Mouse (Mus musculus) small intestine, adult 2 months (tissue): ENCODE results near the gene Gas2l1. TPM values are rescaled to one million over a fixed set of nuclear protein-coding genes. Genes with fewer than 3 reads are reported as not detected.
A peak's percentile ranks its signal among the peaks of the same experiment; 100 is the strongest.

ENCODE experiments used
- H3K27ac ChIP-seq: fragments of 200-500 bp; 2 replicates; pipeline ENCODE4 v1.5.1; 2012; ENCODE audit warnings: low read depth, low read length, control low read depth, inconsistent platforms; ENCODE audit not compliant: insufficient read depth
- H3K27me3 ChIP-seq: fragments of 200-500 bp; 2 replicates; pipeline ENCODE4 v1.6.1; 2012; ENCODE audit warnings: mild to moderate bottlenecking, moderate library complexity, low read length, inconsistent platforms; ENCODE audit not compliant: control insufficient read depth, insufficient read depth
- H3K36me3 ChIP-seq: fragments of 200-500 bp; 2 replicates; pipeline ENCODE4 v1.6.1; 2012; ENCODE audit warnings: mild to moderate bottlenecking, low read length, control low read depth, inconsistent platforms; ENCODE audit not compliant: control insufficient read depth, insufficient read depth
- H3K4me1 ChIP-seq: fragments of 200-500 bp; 2 replicates; pipeline ENCODE4 v1.6.1; 2012; ENCODE audit warnings: low read length, inconsistent platforms, mixed read lengths; ENCODE audit not compliant: control insufficient read depth, insufficient read depth, insufficient read length
- H3K4me3 ChIP-seq: fragments of 200-500 bp; 2 replicates; pipeline ENCODE4 v1.5.1; 2012; ENCODE audit warnings: low read depth, mild to moderate bottlenecking, control low read depth, inconsistent platforms, low read length, moderate library complexity
- CTCF ChIP-seq: fragments of 200-500 bp; IDR thresholded peaks from 2 replicates; pipeline ENCODE4 v1.5.1; 2012; ENCODE audit warnings: low read depth, mild to moderate bottlenecking, control low read depth, inconsistent platforms, low read length, moderate library complexity, mixed read lengths; ENCODE audit not compliant: insufficient replicate concordance, insufficient read length; ENCODE audit errors: extremely low read depth
- POLR2A ChIP-seq: fragments of 200-500 bp; IDR thresholded peaks from 2 replicates; pipeline ENCODE4 v1.6.1; 2012; ENCODE audit warnings: low read depth, mild to moderate bottlenecking, control low read depth, inconsistent platforms, low read length, moderate library complexity
- WGBS: fragments of 180-500 bp; shearing (Covaris S2); methylation state at CpG from one replicate; pipeline ENCODE4 v1.1.7; 2018; 5-methylcytosine and 5-hydroxymethylcytosine counted together
- polyA plus RNA-seq: library from polyadenylated mRNA; depleted of rRNA; stranded (reverse); fragments of >200 nt; gene quantifications from 2 replicates; pipeline ENCODE4 v1.2.3, GENCODE M21; 2012; rRNA removed

The Gas2l1 gene
- polyA plus RNA-seq, 1 experiment: 123 TPM

GRCm38 (mm10) chr11:5009354-5010074 lies 55.6 kb downstream of the Gas2l1 start:
- 85% methylated on average over 3 of the region's 3 CpGs for WGBS
- Histone ChIP-seq H3K4me3 (no peak overlapping the region), H3K27ac (no peak overlapping the region), H3K27me3 (no peaks in the 10 kb centered on the region), H3K36me3 (peaks cover 38% of the 10 kb centered on the region), H3K4me1 (peaks cover 3% of the 10 kb centered on the region; the same call in 1 of the 2 replicates)
- TF ChIP-seq CTCF (no peak), POLR2A (no peak)

GRCm38 (mm10) chr11:5008867-5009266 lies 56.3 kb downstream of the Gas2l1 start:
- TF ChIP-seq POLR2A: no peak
- no peak for TF ChIP-seq CTCF
- Histone ChIP-seq H3K27ac (no peak overlapping the region), H3K4me3 (no peak overlapping the region), H3K4me1 (peaks cover 3% of the 10 kb centered on the region; the same call in 1 of the 2 replicates), H3K27me3 (no peaks in the 10 kb centered on the region), H3K36me3 (peaks cover 32% of the 10 kb centered on the region)
- WGBS: 69% methylated on average over 3 of the region's 3 CpGs

GRCm38 (mm10) chr11:5007186-5007585 lies 57.9 kb downstream of the Gas2l1 start:
- peaks cover 3% of the 10 kb centered on the region; the same call in 1 of the 2 replicates for H3K4me1 ChIP-seq
- H3K27ac ChIP-seq: no peak overlapping the region
- TF ChIP-seq POLR2A: no peak
- no peak for TF ChIP-seq CTCF
- no peaks in the 10 kb centered on the region for H3K27me3 ChIP-seq
- 85% methylated on average over 1 of the region's 1 CpGs for WGBS
- H3K36me3 ChIP-seq: peaks cover 27% of the 10 kb centered on the region
- H3K4me3 ChIP-seq: no peak overlapping the region

GRCm38 (mm10) chr11:5005528-5005927 lies 59.6 kb downstream of the Gas2l1 start:
- peak overlapping the region; percentile 73 for H3K27ac ChIP-seq
- WGBS: 34% methylated on average over 2 of the region's 2 CpGs
- peaks cover 22% of the 10 kb centered on the region for H3K36me3 ChIP-seq
- no peak for TF ChIP-seq CTCF
- no peak for TF ChIP-seq POLR2A
- H3K4me3 ChIP-seq: no peak overlapping the region
- H3K27me3 ChIP-seq: no peaks in the 10 kb centered on the region
- H3K4me1 ChIP-seq: peaks cover 3% of the 10 kb centered on the region; the same call in 1 of the 2 replicates

Other genes with a start within 250 kb of the Gas2l1 start
- gene Nf2, start 215.8 kb downstream of the Gas2l1 start, polyA plus RNA-seq: 26.1 and 43.5 TPM in 2 replicates
- 35.3 and 43.4 TPM in 2 replicates for gene Nipsnap1, start 191.4 kb downstream of the Gas2l1 start, polyA plus RNA-seq
- 7.1 and 14.1 TPM in 2 replicates for gene Thoc5, start 170.0 kb downstream of the Gas2l1 start, polyA plus RNA-seq
- gene Nefh, start 117.3 kb downstream of the Gas2l1 start, polyA plus RNA-seq: 0.19 and 0.27 TPM in 2 replicates
- gene Ap1b1, start 78.5 kb downstream of the Gas2l1 start, polyA plus RNA-seq: 55.8 and 96.1 TPM in 2 replicates
- 0.53 and 1.2 TPM in 2 replicates for gene Rasl10a, start 7.2 kb downstream of the Gas2l1 start, polyA plus RNA-seq
- gene Rhbdd3, start 33.6 kb upstream of the Gas2l1 start, polyA plus RNA-seq: 16.2 and 22.1 TPM in 2 replicates
- 305 and 396 TPM in 2 replicates for gene Ewsr1, start 33.9 kb upstream of the Gas2l1 start, polyA plus RNA-seq
- gene Emid1, start 86.9 kb upstream of the Gas2l1 start, polyA plus RNA-seq: 16.9 and 34.7 TPM in 2 replicates
- gene Kremen1, start 196.2 kb upstream of the Gas2l1 start, polyA plus RNA-seq: 5.3 and 7.8 TPM in 2 replicates